ENCODE assay signal across 8 mouse cellular contexts in the genomic region with DNA sequence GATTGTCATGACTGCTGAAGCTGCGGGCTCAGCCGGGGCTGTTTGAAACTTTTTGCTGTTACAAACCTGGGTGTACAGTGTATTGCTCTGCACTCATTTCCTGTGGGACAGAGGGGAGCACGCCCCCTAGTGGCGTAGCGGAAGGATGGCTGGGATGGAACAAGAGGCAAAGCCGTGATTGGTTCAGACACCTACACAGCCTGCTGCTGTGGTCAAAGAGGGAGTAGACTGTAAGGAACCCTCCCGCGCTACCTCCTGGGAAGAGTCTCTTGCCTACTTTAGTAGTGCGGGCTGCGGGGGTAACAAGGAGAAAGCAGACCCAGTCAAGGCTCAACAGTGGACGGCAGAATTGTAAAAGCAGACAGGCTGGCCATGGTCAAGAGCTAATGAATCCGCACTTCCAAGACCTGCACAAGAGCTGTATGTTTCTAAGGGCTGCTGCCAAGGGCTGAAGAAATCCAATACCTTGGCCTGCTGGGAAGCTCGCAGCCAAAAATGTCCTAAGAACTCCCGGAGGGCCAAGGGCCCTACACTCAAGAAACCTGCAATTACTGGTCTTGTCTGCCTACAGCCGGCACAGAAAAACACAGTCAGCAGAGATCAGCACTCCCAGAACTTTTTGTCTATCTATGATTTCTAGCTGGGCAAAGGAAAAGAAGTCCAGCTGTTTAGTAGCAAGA. TPM values are rescaled to one million over a fixed set of nuclear protein-coding genes. Genes with fewer than 3 reads are reported as not detected.
DNase-seq lines count a peak whose midpoint lies in the region; ATAC-seq and TF ChIP-seq lines count a peak whose summit lies in the region.

No protein-coding gene starts in this region.

- peak; percentile 97 for DNase-seq in CH12.LX (ENCODE audit: extremely low read depth)
- peak; percentile 63 for DNase-seq in c-Kit-negative CD71-positive TER-119-positive erythroid progenitor cells, embryonic 14.5 days (ENCODE audit: low read depth, low spot score)
- DNase-seq in fibroblast of lung, adult 2 months (ENCODE audit: low read depth): peak; percentile 79
- DNase-seq in kidney, postnatal 25 days: peak; percentile 72 to 87

- no peaks in the 10 kb centered on the region for H3K27me3 ChIP-seq in CH12.LX (replicated peaks)
- H3K27me3 ChIP-seq in heart, embryonic 16.5 days (ENCODE audit: control insufficient read depth, insufficient read depth, low read length): no peaks in the 10 kb centered on the region
- no peaks in the 10 kb centered on the region for H3K27me3 ChIP-seq in liver, embryonic 16.5 days (ENCODE audit: control insufficient read depth, insufficient read depth, low read depth, low read length)
- H3K27me3 ChIP-seq in neural tube, embryonic 12.5 days (replicated peaks): no peaks in the 10 kb centered on the region
- no peaks in the 10 kb centered on the region for H3K27me3 ChIP-seq in testis, adult 2 months (ENCODE audit: control insufficient read depth, insufficient read depth, low read length)

- WGBS in heart, embryonic 16.5 days: 4% methylated on average over 15 of the region's 15 CpGs
- 2% methylated on average over 15 of the region's 15 CpGs for WGBS in liver, embryonic 16.5 days (ENCODE audit: insufficient replicate concordance)
- 6% methylated on average over 15 of the region's 15 CpGs for WGBS in neural tube, embryonic 12.5 days

- no peaks in the 10 kb centered on the region; the same call in 1 of the 2 replicates for H3K79me2 ChIP-seq in CH12.LX (replicated peaks; ENCODE audit: control insufficient read depth, extremely low read depth, insufficient read depth, poor library complexity, severe bottlenecking)

- ATAC-seq in heart, embryonic 16.5 days (replicated peaks; ENCODE audit: extremely low read depth, insufficient read depth, low FRiP score): peak; percentile 66
- ATAC-seq in liver, embryonic 16.5 days (ENCODE audit: low read depth): peak; percentile 60
- peak; percentile 30; the same call in 1 of the 2 replicates for ATAC-seq in neural tube, embryonic 12.5 days (ENCODE audit: low FRiP score, low read depth)

- peak overlapping the region; percentile 79 for H3K4me2 ChIP-seq in CH12.LX (ENCODE audit: insufficient read depth, low read depth, poor library complexity, severe bottlenecking)
- peak overlapping the region; percentile 81 for H3K4me2 ChIP-seq in heart, embryonic 16.5 days (ENCODE audit: low read depth, low read length)
- peak overlapping the region; percentile 85 for H3K4me2 ChIP-seq in liver, embryonic 16.5 days (ENCODE audit: low read depth, low read length)
- peak overlapping the region; percentile 79 for H3K4me2 ChIP-seq in neural tube, embryonic 12.5 days (replicated peaks)

- TF ChIP-seq CTCF in CH12.LX (conservative IDR thresholded peaks at IDR 0.05 in 1 of 2, IDR thresholded peaks at IDR 0.05 in 1 of 2; ENCODE audit: low read depth in 2 of 2, low read length in 2 of 2): peak; percentile 97 to 99
- TF ChIP-seq CTCF in testis, adult 2 months (IDR thresholded peaks at IDR 0.05; ENCODE audit: control insufficient read depth, insufficient read depth, insufficient replicate concordance, low read depth, low read length): peak; percentile 99

- TF ChIP-seq RAD21 in CH12.LX (IDR thresholded peaks at IDR 0.05; ENCODE audit: low read depth, low read length): peak; percentile 34

- dilution Hi-C loops in CH12.LX (cut with MboI; ENCODE audit: extremely low pct_ligation_motif_present, extremely low pct_unique_long_range_greater_than_20kb, low sequenced_read_pairs): no loop called here

- TF ChIP-seq EP300 in CH12.LX (IDR thresholded peaks at IDR 0.05; ENCODE audit: low read length): no peak

- in situ Hi-C loops in CH12.LX (cut with MboI; ENCODE audit: low pct_ligation_motif_present, low pct_unique_long_range_greater_than_20kb, low sequenced_read_pairs): no loop called here

- H3K4me1 ChIP-seq in CH12.LX (ENCODE audit: control insufficient read depth in 1 of 2, insufficient read depth in 2 of 2): peaks cover 3 to 23% of the 10 kb centered on the region in 2 experiments; a peak in 3 of 4 replicates
- H3K4me1 ChIP-seq in heart, embryonic 16.5 days (ENCODE audit: control insufficient read depth, insufficient read depth, low read length): peaks cover 11% of the 10 kb centered on the region; the same call in 1 of the 2 replicates
- peaks cover 18% of the 10 kb centered on the region for H3K4me1 ChIP-seq in liver, embryonic 16.5 days (ENCODE audit: control insufficient read depth, low read depth, low read length)
- H3K4me1 ChIP-seq in neural tube, embryonic 12.5 days: peaks cover 13% of the 10 kb centered on the region; the same call in 1 of the 2 replicates
- H3K4me1 ChIP-seq in testis, adult 2 months (ENCODE audit: control insufficient read depth, insufficient read depth, low read length): peaks cover 11% of the 10 kb centered on the region

- H3K9me3 ChIP-seq in CH12.LX (replicated peaks; ENCODE audit: low read length): no peaks in the 10 kb centered on the region
- no peaks in the 10 kb centered on the region for H3K9me3 ChIP-seq in heart, embryonic 16.5 days (replicated peaks; ENCODE audit: control insufficient read depth, low read length)
- no peaks in the 10 kb centered on the region for H3K9me3 ChIP-seq in liver, embryonic 16.5 days (replicated peaks; ENCODE audit: control insufficient read depth, low read length)
- no peaks in the 10 kb centered on the region for H3K9me3 ChIP-seq in neural tube, embryonic 12.5 days

- peak overlapping the region; percentile 75 for H3K9ac ChIP-seq in CH12.LX (ENCODE audit: insufficient read depth, low read depth)
- H3K9ac ChIP-seq in heart, embryonic 16.5 days (ENCODE audit: low read length): peak overlapping the region; percentile 77
- H3K9ac ChIP-seq in liver, embryonic 16.5 days (ENCODE audit: low read depth, low read length): peak overlapping the region; percentile 72
- H3K9ac ChIP-seq in neural tube, embryonic 12.5 days: peak overlapping the region; percentile 59; the same call in 1 of the 2 replicates

- TF ChIP-seq POLR2A in CH12.LX (IDR thresholded peaks at IDR 0.05; ENCODE audit: low read depth, low read length): peak; percentile 79
- TF ChIP-seq POLR2A in testis, adult 2 months (IDR thresholded peaks at IDR 0.05; ENCODE audit: control insufficient read depth, low read depth, low read length): peak; percentile 66

- H3K36me3 ChIP-seq in CH12.LX (replicated peaks in 1 of 2; ENCODE audit: control insufficient read depth in 1 of 2, insufficient read depth in 1 of 2, low read length in 1 of 2): peaks cover 20 to 42% of the 10 kb centered on the region in 2 experiments
- peaks cover 6% of the 10 kb centered on the region for H3K36me3 ChIP-seq in heart, embryonic 16.5 days (ENCODE audit: control insufficient read depth, insufficient read depth)
- no peaks in the 10 kb centered on the region; the same call in 1 of the 2 replicates for H3K36me3 ChIP-seq in liver, embryonic 16.5 days (ENCODE audit: control insufficient read depth, insufficient read depth)
- no peaks in the 10 kb centered on the region for H3K36me3 ChIP-seq in neural tube, embryonic 12.5 days
- peaks cover 5% of the 10 kb centered on the region for H3K36me3 ChIP-seq in testis, adult 2 months (ENCODE audit: control insufficient read depth, insufficient read depth, low read length)

- H3K27ac ChIP-seq in CH12.LX (ENCODE audit: insufficient read depth, low read depth): no peak overlapping the region
- H3K27ac ChIP-seq in heart, embryonic 16.5 days (ENCODE audit: low read length): peak overlapping the region; percentile 78
- peak overlapping the region; percentile 35; the same call in 1 of the 2 replicates for H3K27ac ChIP-seq in liver, embryonic 16.5 days (ENCODE audit: low read length)
- no peak overlapping the region for H3K27ac ChIP-seq in neural tube, embryonic 12.5 days
- H3K27ac ChIP-seq in testis, adult 2 months (ENCODE audit: control insufficient read depth, insufficient read depth, low read depth, low read length): peak overlapping the region; percentile 62; the same call in 1 of the 2 replicates

- peak overlapping the region; percentile 57 to 77 (median 61) for H3K4me3 ChIP-seq in CH12.LX (replicated peaks in 1 of 3; ENCODE audit: low read depth in 2 of 3, low read length in 2 of 3, poor library complexity in 1 of 3)
- peak overlapping the region; percentile 60 for H3K4me3 ChIP-seq in heart, embryonic 16.5 days (ENCODE audit: low read length)
- H3K4me3 ChIP-seq in liver, embryonic 16.5 days (ENCODE audit: low read depth, low read length): peak overlapping the region; percentile 69
- peak overlapping the region; percentile 57; the same call in 1 of the 2 replicates for H3K4me3 ChIP-seq in neural tube, embryonic 12.5 days
- peak overlapping the region; percentile 96 for H3K4me3 ChIP-seq in testis, adult 2 months (ENCODE audit: control insufficient read depth, low read depth, low read length)

RNA-seq across cellular contexts. Expression of a gene that starts 1.3 kb away (rescaled TPM):
- total RNA-seq in CH12.LX (2012; rRNA removed): 38.5 and 39.5 TPM in 2 replicates
- 35.8 and 39.8 TPM in 2 replicates for total RNA-seq in CH12.LX (2014; rRNA removed)
- 38.3 and 41.6 TPM in 2 replicates for polyA plus RNA-seq in CH12.LX (2012; ENCODE audit: insufficient read length, low read depth)
- 25.7 and 26.2 TPM in 2 replicates for polyA plus RNA-seq in heart, embryonic 16.5 days (2015; fragmentation: Nextera tagmentation; extraction: Ambion mirVana)
- 8.2 and 8.5 TPM in 2 replicates for polyA plus RNA-seq in liver, embryonic 16.5 days (2015; fragmentation: Nextera tagmentation; extraction: Ambion mirVana)
- polyA plus RNA-seq in neural tube, embryonic 12.5 days (2016; fragmentation: Nextera tagmentation; extraction: Ambion mirVana): 7.3 and 9.2 TPM in 2 replicates
- 51.9 and 53.9 TPM in 2 replicates for polyA plus RNA-seq in testis, adult 2 months (2012; rRNA removed)

RNA-seq across cellular contexts. Expression of a gene that starts 21.1 kb away (rescaled TPM):
- 65.7 and 72.8 TPM in 2 replicates for total RNA-seq in CH12.LX (2012; rRNA removed)
- total RNA-seq in CH12.LX (2014; rRNA removed): 53.4 and 55.7 TPM in 2 replicates
- 52.9 and 63.5 TPM in 2 replicates for polyA plus RNA-seq in CH12.LX (2012; ENCODE audit: insufficient read length, low read depth)
- polyA plus RNA-seq in heart, embryonic 16.5 days (2015; fragmentation: Nextera tagmentation; extraction: Ambion mirVana): 29.0 and 30.3 TPM in 2 replicates
- 11.2 and 11.8 TPM in 2 replicates for polyA plus RNA-seq in liver, embryonic 16.5 days (2015; fragmentation: Nextera tagmentation; extraction: Ambion mirVana)
- 33.4 and 33.7 TPM in 2 replicates for polyA plus RNA-seq in neural tube, embryonic 12.5 days (2016; fragmentation: Nextera tagmentation; extraction: Ambion mirVana)
- polyA plus RNA-seq in testis, adult 2 months (2012; rRNA removed): 21.3 and 26.0 TPM in 2 replicates

RNA-seq across cellular contexts. Expression of a gene that starts 32.4 kb away (rescaled TPM):
- not detected in 2 replicates for total RNA-seq in CH12.LX (2012; rRNA removed)
- not detected in 2 replicates for total RNA-seq in CH12.LX (2014; rRNA removed)
- polyA plus RNA-seq in CH12.LX (2012; ENCODE audit: insufficient read length, low read depth): not detected in 2 replicates
- polyA plus RNA-seq in heart, embryonic 16.5 days (2015; fragmentation: Nextera tagmentation; extraction: Ambion mirVana): 7.2 and 12.9 TPM in 2 replicates
- polyA plus RNA-seq in liver, embryonic 16.5 days (2015; fragmentation: Nextera tagmentation; extraction: Ambion mirVana): 0.81 and 0.93 TPM in 2 replicates
- 5.9 and 6.2 TPM in 2 replicates for polyA plus RNA-seq in neural tube, embryonic 12.5 days (2016; fragmentation: Nextera tagmentation; extraction: Ambion mirVana)
- 15.1 and 21.7 TPM in 2 replicates for polyA plus RNA-seq in testis, adult 2 months (2012; rRNA removed)

RNA-seq across cellular contexts. Expression of a gene that starts 50.7 kb away (rescaled TPM):
- 50.2 and 65.3 TPM in 2 replicates for total RNA-seq in CH12.LX (2012; rRNA removed)
- 39.9 and 41.9 TPM in 2 replicates for total RNA-seq in CH12.LX (2014; rRNA removed)
- polyA plus RNA-seq in CH12.LX (2012; ENCODE audit: insufficient read length, low read depth): 79.0 and 80.6 TPM in 2 replicates
- 17.7 and 18.1 TPM in 2 replicates for polyA plus RNA-seq in heart, embryonic 16.5 days (2015; fragmentation: Nextera tagmentation; extraction: Ambion mirVana)
- 11.7 and 12.2 TPM in 2 replicates for polyA plus RNA-seq in liver, embryonic 16.5 days (2015; fragmentation: Nextera tagmentation; extraction: Ambion mirVana)
- 12.2 and 12.6 TPM in 2 replicates for polyA plus RNA-seq in neural tube, embryonic 12.5 days (2016; fragmentation: Nextera tagmentation; extraction: Ambion mirVana)
- 11.4 and 13.1 TPM in 2 replicates for polyA plus RNA-seq in testis, adult 2 months (2012; rRNA removed)

Comparison
In these comparisons a context has a peak if more than half of its experiments do, and no peak if none do; other contexts are left out.
1. H3K27ac ChIP-seq: peak in heart, embryonic 16.5 days (single experiment), liver, embryonic 16.5 days (single experiment) and testis, adult 2 months (single experiment); none in CH12.LX (single experiment) and neural tube, embryonic 12.5 days (single experiment).
2. Peak in every context shown above with its lines, with median percentiles within 50 percentile points of each other: DNase-seq, H3K4me2 ChIP-seq, H3K4me3 ChIP-seq, H3K9ac ChIP-seq and ATAC-seq.